Mouse (Mus musculus): ENCODE measurements around the gene Tirap.

GRCm38 (mm10) chr9:35158477-35158876 is 41.6 kb downstream of the Tirap start:
- TF ChIP-seq GATA1 (IDR thresholded peaks at IDR 0.05; ENCODE audit: low read length) (no peak), TAL1 (IDR thresholded peaks at IDR 0.05; ENCODE audit: low read length) (no peak)
